Mouse (Mus musculus) layer of hippocampus, postnatal 10 days (tissue): ENCODE results near the gene Etd. TPM values are rescaled to one million over a fixed set of nuclear protein-coding genes. Genes with fewer than 3 reads are reported as not detected.
"Not testable (repeated sequence)": the region's sequence is repeated elsewhere in the genome, so short reads cannot be mapped to it uniquely, and the experiment has no call there.

ENCODE experiments used
- DNase-seq, 2 experiments: peaks; one replicate each; pipeline ENCODE4 v3.0.0; 2021; ENCODE audit warnings: low spot score in 2 of 2
- long read RNA-seq: library from polyadenylated mRNA; stranded (forward); transcript quantifications from one replicate; pipeline ENCODE4 v2.0.0, GENCODE M21; 2023
- total RNA-seq, 2 experiments: library from RNA; stranded (reverse); gene quantifications; 2 replicates each; pipeline ENCODE4 v1.2.3; 2021

Etd gene
- not detected for total RNA-seq
- long read RNA-seq, result 0 reads

- no peak for DNase-seq
Measured at GRCm38 (mm10) chrX:53434618-53435017, at the start of gene Etd. Gene Etd (plus strand): TSS chrX:53434918.

- DNase-seq, result no peak
Measured at GRCm38 (mm10) chrX:53386362-53386761, 48.4 kb upstream of the Etd start.

GRCm38 (mm10) chrX:53432888-53433287 is 1.8 kb upstream of the Etd start:
- DNase-seq, result no peak

GRCm38 (mm10) chrX:53459573-53459972 is 24.9 kb downstream of the Etd start:
- no peak for DNase-seq

- not testable (repeated sequence) for DNase-seq
Measured at GRCm38 (mm10) chrX:53464194-53464593, 29.5 kb downstream of the Etd start.

Other genes with a start within 250 kb of the Etd start
- not detected for gene Plac1, start 194.8 kb upstream of the Etd start, total RNA-seq
- gene Fam122b, start 165.1 kb upstream of the Etd start, total RNA-seq, result 1 to 10 TPM; 2.6 to 3.4 TPM
- gene Fam122c, start 161.5 kb upstream of the Etd start, total RNA-seq, result not detected
- 10 to 100 TPM; 12.7 to 15.1 TPM for gene Mospd1, start 64.4 kb upstream of the Etd start, total RNA-seq
- gene Rtl8c, start 173.1 kb downstream of the Etd start, total RNA-seq, result 100 to 1,000 TPM; 116 to 128 TPM
- not detected for gene Gm14597, start 174.1 kb downstream of the Etd start, total RNA-seq
- 100 to 1,000 TPM; 189 to 270 TPM for gene Rtl8a, start 208.8 kb downstream of the Etd start, total RNA-seq
- 100 to 1,000 TPM; 168 to 188 TPM for gene Rtl8b, start 235.5 kb downstream of the Etd start, total RNA-seq